Mouse (Mus musculus): ENCODE data around the gene Atat1.

DNA sequence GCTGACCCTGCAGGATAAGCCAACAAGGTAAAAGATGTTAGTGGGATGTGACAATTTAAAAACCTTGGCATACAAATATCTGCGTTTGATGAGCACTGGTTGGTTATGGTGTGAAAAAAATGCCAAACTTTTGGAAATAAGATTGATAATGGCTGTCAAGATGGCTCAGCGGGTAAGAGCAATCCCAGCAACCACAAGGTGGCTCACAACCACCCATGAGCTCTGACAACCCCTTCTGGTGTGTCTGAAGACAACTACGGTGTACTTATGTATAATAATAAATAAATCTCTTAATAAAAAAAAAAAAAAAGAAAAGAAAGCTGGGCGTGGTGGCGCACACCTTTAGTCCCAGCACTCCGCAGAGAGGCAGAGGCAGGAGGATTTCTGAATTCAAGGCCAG is 5.1 kb upstream of the Atat1 start:
- no peak for TF ChIP-seq HCFC1 (IDR thresholded peaks at IDR 0.05; ENCODE audit: borderline replicate concordance, insufficient read depth, low read length)
- no peak for TF ChIP-seq MAFK (IDR thresholded peaks at IDR 0.05; ENCODE audit: insufficient read depth, low read depth, low read length)
- TF ChIP-seq CHD2 (IDR thresholded peaks at IDR 0.05; ENCODE audit: low read depth, low read length), result no peak
- no peak for TF ChIP-seq ZNF384 (IDR thresholded peaks at IDR 0.05; ENCODE audit: low read depth, low read length)
- TF ChIP-seq ZC3H11A (IDR thresholded peaks at IDR 0.05; ENCODE audit: borderline replicate concordance, low read depth, low read length), result no peak

Data from ES-E14 (cell line).